Mouse (Mus musculus) brain, adult 2 months (tissue): ENCODE results near the gene Stk16.

ENCODE experiments used
- DNase-seq: peaks from one replicate; pipeline ENCODE4 v3.0.0; 2011; ENCODE audit warnings: low read depth, low spot score

Gene Stk16

DNA sequence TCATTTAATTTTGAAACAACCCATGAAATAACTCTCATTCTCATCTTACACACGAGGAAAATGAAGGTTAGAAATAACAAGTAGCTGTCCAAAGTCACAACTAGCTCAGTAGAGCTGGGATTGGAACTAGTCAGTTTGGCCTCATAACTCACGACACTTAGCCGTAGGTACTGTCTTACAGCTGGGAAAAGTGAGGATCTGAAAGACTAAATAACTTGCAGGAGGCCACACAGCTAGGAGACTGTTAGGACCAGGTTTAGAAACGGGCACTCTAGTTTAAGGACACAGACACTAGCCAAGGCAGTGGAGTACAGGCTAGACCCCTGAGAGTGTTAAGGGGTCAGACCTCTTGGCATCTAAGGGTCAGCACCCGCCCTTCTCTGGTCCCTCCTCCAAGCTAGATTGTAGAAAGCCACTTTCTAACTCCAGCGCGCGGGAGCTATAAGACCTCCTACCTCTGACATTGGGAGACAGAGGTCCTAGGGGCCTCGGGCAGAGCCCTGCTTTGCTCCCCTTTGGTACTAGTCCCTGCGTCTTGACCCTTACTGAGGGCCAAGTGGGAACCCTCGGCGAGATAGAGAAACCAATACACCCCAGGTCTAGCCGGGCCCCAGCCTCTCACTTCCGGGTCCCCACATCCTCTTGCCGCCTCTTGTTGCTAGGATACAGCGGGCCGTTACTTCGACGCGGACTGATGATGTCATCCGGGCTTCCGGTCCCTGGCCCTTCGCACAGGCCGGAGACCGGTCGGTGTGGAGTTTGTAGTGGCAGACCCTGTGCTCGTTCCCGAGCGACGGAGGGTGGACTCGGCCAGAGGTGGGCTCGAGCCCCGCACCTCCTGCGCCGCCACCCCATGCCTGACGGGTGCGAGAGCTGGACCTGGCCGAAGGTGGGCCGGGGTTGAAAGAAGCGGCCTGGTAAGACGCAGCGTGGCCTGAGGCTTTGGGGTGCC is at the start of gene Stk16, which contains the start of gene Glb1l:
Stk16 (plus strand) TSS at position 703 of the 952 bp plus-strand sequence.
Glb1l (minus strand) TSS at position 678 of the 952 bp plus-strand sequence.
- DNase-seq = peak; percentile 99

DNA sequence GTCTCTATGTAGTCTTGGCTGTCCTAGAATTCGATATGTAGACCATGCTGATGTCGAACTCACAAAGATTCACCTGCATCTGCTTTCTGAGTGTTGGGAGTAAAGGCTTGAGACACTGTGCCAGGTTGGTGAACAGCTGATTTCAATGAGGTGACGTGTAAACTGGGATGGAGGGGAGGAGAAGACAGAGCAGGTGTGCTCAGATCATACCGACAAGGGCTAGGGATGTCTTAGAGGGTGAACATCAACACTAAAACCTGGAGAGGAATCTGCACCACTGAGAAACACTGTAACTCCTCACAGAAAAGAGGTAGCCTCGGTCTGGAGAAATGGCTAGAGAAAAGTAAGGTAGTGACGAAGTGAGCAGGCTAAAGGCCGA is 42.6 kb upstream of the Stk16 start:
- no peak for DNase-seq

DNA sequence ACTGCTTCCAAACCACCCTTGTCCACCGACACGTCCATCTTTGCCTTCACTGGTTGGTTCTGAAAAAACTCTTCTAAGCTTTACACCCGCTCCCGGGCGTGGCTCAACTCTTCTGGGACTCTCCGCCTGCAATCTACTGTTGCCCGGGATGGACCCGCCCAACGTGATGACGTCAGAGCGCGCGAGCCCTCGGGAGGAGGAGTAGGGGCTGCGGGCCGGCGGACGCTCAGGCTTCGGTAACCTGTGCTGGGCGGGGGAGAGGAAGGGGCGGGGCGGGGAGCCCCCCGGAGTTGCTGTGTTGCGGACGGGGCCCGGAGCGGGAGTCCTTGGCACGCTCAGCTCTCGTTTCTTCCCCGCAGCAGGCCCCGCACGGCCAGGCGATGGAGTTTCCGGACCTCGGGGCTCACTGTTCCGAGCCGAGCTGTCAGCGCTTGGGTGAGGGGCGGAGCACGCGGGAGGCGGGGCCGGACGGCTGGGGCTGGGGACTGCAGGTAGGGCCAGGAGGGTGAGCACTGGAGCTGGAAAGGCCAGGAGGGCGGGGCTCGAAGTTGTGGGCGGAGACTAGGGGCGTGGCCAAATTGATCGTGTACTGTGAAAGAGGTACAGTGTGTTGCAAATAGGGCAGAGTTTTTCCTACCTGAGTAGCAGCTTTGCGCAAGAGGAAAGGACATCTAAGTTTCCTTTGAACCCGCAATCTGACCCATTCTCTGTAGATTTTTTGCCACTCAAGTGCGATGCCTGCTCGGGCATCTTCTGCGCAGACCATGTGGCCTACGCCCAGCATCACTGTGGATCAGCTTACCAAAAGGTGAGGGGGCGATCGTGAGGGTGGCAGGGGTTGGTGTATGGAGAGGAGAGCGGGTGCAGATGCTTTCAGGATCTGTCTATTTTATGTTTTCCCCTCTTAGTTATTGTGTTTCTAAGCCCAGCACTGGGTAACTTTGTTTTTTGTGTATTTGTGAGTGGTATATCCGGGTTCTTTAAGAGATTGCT is 41.9 kb upstream of the Stk16 start, which contains the start of gene Zfand2b:
Zfand2b (plus strand) TSS at position 175 of the 993 bp plus-strand sequence.
- DNase-seq = peak; percentile 97

DNA sequence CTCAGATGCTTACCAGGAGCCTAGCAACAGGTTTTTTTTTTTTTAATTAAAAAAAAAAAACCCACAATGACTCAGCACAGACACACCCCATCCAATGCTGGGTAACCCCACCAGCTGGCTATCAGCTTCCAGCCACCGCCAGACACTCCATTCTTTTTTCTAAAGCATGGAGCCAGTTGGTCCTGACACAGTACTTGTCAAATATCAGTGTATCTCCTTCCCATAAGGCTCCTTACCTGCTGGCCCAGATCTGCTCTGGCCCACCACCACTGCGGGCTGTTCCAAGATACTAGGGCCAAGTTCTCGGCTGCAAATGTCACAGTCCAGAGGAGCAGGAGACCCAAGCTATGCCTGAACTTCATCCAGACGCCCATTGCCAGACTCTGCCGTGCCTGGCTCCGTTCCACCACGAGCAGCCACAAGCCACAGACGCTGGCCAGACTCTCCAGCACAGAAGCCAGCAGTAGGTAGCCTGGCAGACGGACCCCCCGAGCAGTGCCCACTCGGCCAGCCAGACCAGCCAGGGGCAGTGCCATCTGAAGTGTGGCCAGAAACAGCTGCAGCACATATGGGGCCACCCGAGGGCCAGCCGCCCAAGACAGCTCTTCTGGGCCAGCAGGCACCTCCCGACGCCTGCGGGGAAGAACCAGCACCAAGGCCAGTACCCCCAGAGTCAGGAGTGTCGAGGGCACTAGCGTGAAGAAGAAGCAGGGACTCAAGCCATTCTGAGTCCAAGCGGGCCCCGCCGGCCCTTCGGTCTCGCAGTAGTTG is 31.1 kb upstream of the Stk16 start:
- peak; percentile 46 for DNase-seq

DNA sequence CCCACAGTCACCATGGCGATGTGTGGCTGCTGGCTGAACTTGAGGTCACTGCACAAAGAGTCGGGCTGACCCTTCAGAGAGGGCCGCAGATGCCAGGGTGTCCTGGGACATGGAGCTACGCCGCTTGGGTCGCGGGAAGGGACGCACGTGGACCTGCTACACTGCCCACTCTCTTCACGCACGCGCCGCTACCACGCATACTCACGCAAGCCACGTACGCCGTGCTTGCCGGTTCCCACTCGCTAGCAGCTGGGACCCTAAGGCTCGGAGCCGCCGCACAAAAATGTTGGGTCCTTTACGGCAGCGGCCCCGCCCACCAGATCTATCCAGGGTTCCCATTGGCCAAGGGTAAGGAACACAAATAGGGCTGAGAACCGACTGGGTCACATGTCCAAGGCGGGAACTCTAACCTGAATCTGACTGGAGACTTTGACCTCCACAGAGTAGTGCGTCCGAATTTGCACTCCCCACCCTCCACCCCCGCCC is 30.5 kb upstream of the Stk16 start, which contains the start of gene Abcb6:
Abcb6 (minus strand) TSS at position 288 of the 486 bp plus-strand sequence.
- DNase-seq = peak; percentile 97

- DNase-seq = no peak
Observed at GRCm38 (mm10) chr1:75180741-75181140, 29.9 kb upstream of the Stk16 start.

GRCm38 (mm10) chr1:75181377-75181870 is 29.2 kb upstream of the Stk16 start:
- DNase-seq = no peak

GRCm38 (mm10) chr1:75182160-75182559 is 28.5 kb upstream of the Stk16 start:
- DNase-seq = no peak

- peak; percentile 39 for DNase-seq
Observed at GRCm38 (mm10) chr1:75185495-75185894, 25.1 kb upstream of the Stk16 start.

DNA sequence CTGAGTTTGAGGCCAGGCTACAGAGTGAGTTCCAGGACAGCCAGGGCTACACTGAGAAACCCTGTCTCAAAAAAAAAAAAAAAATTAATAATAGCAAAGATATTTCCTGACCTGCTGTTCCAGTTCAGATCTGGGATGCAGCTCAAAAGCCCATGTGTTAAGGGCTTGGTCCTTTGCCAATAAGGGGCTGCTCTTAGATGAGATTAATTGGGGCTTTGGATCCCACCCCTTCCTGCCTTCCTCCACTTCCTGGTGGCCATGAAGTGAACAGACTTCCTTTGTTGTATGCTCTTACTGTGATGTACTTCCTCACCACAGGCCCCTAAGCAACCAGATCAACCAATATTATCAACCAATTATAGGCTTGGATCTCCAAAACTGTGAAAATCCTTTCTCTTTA is 23.5 kb upstream of the Stk16 start:
- DNase-seq = no peak

DNA sequence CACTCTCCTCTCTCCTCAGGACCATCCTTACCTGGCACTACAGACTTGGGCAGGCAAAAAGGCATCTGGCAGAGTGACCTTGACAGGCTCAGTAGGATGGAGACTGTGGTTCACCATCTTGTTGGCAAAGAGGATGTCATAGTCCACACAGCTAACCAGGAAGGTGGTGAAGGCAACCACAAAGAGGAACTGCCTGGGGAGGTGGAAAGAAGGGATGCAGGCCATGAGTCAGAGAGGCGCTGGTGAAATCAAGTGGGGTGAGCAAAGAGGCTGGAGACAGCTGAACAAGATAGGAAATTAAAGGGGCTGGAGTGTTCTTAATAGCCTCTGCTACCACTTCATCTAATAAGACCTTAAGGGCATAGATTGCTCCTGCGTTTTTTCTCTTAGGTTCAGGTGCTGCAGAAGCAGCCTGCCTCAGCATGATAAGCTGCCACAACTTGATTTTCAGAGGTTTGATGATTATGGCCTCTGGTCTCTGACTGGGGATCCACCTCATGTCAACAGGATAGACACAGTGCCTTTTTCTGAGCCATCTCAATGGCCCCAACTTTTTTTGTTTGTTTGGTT is 22.6 kb upstream of the Stk16 start:
- DNase-seq = no peak

DNA sequence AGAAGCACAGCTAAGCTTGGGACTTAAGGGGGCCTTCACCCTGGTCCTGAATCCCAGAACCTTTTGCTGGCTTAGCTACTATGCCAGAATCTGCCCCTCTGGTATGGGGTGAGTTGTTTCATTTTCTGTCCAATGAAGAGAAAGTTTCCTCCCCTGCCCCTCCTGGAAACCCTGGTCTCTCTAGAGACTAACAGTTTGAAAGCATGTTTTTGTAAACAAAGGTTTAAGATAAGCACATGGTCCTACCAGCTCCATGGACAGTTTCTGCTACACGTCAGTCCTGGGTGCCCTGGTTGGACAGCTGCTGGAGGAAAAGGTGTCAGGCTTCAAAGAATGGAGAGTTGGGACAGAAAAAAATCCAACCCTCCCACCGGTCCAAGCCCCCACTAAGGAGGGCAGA is 20.1 kb upstream of the Stk16 start:
- no peak for DNase-seq

- no peak for DNase-seq
Observed at GRCm38 (mm10) chr1:75191258-75191621, 19.4 kb upstream of the Stk16 start.

- peak; percentile 100 for DNase-seq
Observed at GRCm38 (mm10) chr1:75191622-75192402, 18.8 kb upstream of the Stk16 start, which contains the start of the genes Ankzf1 and Atg9a. Gene Ankzf1 (plus strand): TSS chr1:75192151. Gene Atg9a (minus strand): TSS chr1:75192196.

- peak; percentile 80 for DNase-seq
Observed at GRCm38 (mm10) chr1:75192452-75192851, 18.2 kb upstream of the Stk16 start.

GRCm38 (mm10) chr1:75201236-75201635 is 9.4 kb upstream of the Stk16 start:
- no peak for DNase-seq

DNA sequence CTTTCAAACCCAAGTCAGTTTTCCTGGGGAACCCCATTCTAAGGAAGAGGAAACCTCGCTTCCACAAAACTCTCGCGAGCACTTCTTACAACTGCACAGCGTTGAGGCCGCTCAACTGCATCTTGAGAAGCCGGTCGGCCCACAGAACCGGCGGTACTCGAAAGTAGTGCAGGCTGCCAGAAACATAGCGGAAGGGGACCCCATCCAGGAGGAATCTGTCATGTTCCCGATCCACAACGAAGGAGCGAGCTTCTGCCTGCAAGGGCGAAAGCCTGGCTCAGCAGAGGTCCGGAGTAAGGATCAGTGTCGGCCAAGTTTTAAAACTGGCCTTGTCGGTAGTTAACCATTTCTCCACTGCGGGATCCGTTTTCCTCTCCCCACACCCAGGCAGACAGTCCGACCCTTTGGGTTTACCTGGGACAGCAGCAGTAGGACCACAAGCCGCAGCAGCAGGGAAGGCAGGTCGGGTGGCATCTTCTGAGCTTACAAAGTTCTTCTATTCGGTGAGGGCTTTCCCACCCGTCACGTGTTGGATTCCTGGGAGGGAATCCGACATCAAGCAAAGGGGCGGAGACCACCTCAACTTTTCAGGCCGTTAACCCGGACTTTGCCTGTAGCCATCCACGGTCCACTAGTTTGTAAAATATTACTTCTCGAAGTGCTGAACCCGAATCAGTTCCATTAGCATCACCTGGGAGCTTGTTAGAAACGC is 1.5 kb upstream of the Stk16 start:
- DNase-seq = no peak

DNA sequence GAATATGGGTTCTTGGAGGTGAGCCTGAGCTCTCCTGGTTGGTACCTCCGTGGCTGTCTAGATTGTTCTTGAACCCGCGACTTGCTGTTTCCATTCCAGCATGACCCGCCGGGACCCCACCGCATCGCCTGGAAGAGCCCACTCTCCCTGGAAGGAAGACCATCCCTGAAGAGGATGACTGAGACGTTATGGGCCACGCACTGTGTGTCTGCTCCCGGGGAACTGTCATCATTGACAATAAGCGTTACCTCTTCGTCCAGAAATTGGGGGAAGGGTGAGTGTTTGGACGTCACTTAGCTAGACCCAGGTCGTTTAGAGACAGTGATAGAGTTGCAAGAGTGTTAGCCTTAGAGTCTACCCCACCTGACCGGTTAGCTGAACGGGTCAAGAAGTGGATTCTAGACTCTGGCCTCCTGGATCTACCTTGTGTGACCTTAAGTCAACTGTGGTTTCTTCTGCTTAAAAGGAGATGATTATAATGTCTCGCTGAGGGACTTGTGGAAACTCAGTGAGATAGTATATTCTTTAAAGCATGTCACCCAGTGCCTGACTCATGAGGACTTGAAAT is 587 bp downstream of the Stk16 start:
- no peak for DNase-seq
